Mouse (Mus musculus) left cerebral cortex, adult 8-10 months (tissue): ENCODE measurements around the gene Notch1. TPM values are rescaled to one million over a fixed set of nuclear protein-coding genes. Genes with fewer than 3 reads are reported as not detected.

ENCODE experiments used
- DNase-seq, 2 experiments: peaks; one replicate each; pipeline ENCODE4 v3.0.0; 2022; ENCODE audit warnings: low spot score in 2 of 2
- total RNA-seq, 4 experiments: library from RNA; stranded (reverse); gene quantifications; 2 replicates each; pipeline ENCODE4 v1.2.4; 2022

Gene Notch1
- 10 to 100 TPM; 23.3 to 28.8 (median 26.6) TPM for total RNA-seq

GRCm38 (mm10) chr2:26516275-26516674 lies at the start of gene Notch1:
TSS of gene Notch1 (minus strand) at chr2:26516663.
- DNase-seq: no peak

- no peak for DNase-seq
Measured at GRCm38 (mm10) chr2:26566221-26566620, 49.8 kb upstream of the Notch1 start.

- DNase-seq: no peak
Measured at GRCm38 (mm10) chr2:26561351-26562016, 45.0 kb upstream of the Notch1 start.

DNA sequence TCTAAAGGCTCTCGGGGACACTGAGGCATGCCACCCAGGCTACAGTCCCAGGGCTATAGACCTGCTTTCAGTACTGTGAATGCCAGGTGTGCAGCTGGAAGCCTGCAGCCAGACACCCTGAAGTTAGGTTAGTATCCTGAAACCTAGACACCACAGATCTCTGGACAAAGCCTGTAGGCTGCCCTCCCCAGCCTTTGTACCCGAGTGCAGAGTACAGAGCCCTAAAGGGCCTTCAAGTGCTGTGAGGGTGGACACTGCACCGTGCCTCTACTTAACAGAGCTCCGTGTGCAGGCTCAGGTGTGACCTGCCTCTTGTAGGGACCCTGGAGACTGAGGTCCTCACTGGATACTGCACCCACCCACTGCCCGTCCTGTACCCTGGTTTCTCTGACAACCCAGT lies 44.0 kb upstream of the Notch1 start:
- DNase-seq: no peak

DNA sequence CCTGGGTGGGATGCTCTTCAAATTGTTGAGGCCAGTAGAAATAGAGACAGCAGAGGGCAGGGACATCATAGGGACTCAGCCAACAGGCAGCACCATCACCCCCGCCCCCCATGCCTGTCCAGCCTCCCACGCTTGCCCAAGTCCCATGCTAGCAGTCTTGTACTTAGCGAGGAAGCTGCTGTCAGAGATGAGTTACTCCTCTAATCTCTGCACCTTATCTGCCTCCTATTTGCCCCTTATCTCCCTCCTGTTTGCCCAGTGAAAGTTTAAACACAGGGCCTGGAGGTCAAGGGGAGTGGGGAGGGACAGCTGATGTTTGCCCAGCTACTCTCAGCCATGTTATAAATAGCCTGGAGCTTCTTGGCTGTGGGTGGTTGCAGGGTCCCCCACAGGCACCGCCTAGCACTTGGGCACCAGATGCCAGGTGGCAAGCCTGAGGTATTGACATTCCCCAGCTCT lies 40.1 kb upstream of the Notch1 start:
- no peak for DNase-seq

GRCm38 (mm10) chr2:26555076-26555475 lies 38.6 kb upstream of the Notch1 start:
- peak; percentile 34 to 41 for DNase-seq

- DNase-seq: no peak
Measured at GRCm38 (mm10) chr2:26553904-26554303, 37.4 kb upstream of the Notch1 start.

DNA sequence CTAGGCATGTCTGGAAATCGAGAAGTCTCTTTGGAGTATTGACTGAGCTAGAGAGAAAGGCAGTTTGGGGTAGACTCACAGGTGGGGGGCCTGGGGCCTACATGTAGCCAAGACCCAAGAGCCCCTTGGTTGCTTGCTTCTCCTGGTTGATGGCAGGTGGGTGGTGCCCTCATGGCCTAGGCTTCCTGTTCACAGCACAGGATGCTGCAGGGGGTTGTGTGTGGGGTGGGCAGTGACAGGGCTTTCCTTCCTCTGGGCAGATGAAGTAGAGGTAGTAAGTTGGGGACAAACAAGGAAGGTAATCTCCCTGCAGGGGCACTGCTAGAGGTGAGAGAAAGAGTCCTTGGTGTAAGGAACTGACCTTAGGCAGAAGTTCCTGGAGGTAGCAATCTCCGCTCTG lies 35.6 kb upstream of the Notch1 start:
- DNase-seq: no peak

DNA sequence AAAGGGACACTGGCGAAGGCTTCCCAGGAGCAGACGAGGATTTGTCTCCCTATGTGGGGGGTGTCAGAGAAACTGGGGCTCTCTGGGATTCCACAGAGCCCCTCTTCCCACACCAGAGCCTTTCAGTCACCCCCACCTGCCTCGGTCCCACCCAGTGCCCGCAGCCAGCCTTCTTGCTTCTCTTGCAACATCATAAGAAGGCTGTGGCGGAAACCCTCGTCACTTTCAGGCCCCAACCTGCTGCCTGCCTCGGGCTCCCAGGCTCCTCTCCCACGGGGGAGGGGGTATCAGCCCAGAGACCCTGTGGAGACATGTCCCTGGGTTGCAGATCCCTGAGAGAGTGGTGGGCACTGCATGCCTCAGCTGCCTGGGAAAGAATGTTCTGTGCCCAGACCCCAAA lies 35.0 kb upstream of the Notch1 start:
- DNase-seq: no peak

DNA sequence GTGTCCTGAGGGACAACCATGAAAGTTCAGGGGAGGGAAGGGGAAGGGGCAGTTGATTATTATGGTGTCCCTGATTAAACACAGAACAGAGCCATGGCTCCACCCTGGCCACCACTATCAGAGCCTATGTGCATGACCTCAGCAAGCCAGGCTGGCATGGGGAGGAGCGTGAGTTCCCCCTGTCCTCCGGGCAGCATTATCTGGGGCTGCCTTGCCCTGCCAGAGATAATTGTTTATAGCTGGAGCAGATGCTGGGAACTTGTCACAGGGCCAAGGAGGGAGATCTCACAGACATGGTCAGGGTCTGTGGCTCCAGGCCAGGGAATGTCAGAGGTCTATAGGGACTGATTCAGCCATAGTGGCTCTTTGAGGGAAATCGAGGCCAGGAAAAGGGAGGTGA lies 34.3 kb upstream of the Notch1 start:
- no peak for DNase-seq

DNA sequence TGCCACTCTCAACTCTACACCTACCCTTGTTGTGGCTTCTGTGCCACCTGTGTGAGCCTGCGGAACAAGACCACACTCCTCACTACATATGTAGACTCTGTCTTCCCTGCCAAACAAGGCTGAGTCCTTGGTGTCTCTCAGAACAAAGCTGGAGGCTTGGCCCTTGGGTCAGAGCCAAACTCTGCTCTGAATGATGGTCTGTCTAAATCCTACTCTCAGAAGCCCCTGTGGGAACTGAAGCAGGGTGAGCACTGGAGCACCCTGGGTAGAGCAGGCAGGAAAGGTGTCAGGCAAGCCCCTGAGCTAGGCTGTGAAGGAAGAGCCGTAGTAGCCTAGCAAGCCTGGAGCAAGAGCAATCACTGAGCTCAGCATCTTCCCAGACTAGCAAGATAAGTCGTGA lies 33.7 kb upstream of the Notch1 start:
- no peak for DNase-seq

GRCm38 (mm10) chr2:26549801-26550200 lies 33.3 kb upstream of the Notch1 start:
- DNase-seq: no peak

- DNase-seq: peak in 1 of 2 experiments; percentile 10
Measured at GRCm38 (mm10) chr2:26547481-26547880, 31.0 kb upstream of the Notch1 start.

DNA sequence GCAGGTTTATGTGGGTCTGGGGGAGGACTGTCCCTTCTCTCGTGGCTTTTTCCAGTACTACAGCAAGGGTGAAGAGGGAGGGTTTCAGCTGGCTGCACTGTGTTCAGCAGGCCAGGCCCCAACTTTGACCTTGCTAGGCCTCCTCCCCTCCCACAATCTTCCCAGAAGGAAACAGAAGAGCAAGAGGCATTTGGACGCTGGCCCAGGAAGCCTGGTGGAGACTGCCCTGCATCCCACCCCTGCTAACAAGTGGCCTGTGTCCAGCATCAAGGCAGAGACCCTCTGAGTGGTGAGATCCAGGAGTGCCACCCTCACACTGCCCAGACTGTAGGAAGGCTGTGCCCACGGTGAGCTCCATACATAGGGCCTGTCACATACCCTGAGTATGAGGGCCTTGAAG lies 27.8 kb upstream of the Notch1 start:
- no peak for DNase-seq

- no peak for DNase-seq
Measured at GRCm38 (mm10) chr2:26543768-26544167, 27.3 kb upstream of the Notch1 start.

- DNase-seq: no peak
Measured at GRCm38 (mm10) chr2:26543155-26543554, 26.7 kb upstream of the Notch1 start.

GRCm38 (mm10) chr2:26541258-26541910 lies 24.9 kb upstream of the Notch1 start:
- DNase-seq: no peak

DNA sequence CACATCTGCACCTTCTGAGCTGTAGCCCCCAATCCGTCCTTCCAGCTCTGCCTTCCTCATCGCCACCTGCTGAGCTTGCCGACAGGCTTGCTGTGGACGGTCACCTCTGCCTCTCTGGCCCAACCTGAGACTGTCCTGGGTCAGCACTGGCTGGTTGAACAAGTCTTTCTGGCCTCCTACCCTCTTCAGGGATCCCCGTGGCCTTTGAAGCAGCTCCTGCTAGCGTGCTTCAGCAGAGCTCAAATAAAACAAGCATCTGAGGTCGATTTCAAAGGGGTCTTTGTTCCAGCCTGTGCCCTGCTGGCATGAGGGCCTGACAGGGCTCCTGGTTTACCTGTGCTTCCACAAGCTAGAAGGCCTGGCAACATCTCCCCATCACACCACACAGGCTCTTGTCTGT lies 24.3 kb upstream of the Notch1 start:
- no peak for DNase-seq

DNA sequence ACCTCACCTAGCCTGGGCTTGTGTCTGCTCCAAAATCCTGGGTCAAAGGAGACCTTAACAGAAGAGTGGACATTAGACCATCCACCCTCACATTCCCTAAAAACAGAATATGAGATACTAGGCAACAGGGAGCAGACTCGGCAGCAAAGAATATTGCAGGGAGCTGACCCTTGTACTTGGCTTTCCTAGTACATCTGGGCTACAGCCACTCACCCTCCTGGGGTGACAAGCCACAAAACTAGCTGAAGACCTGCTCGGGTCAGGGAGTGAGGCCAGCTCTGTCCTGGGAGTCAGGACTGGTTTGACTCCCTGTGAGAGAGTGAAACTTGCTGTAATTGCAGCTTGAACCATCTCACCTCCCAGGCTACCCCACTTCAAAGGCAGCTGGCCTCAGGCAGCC lies 23.1 kb upstream of the Notch1 start:
- no peak for DNase-seq

DNA sequence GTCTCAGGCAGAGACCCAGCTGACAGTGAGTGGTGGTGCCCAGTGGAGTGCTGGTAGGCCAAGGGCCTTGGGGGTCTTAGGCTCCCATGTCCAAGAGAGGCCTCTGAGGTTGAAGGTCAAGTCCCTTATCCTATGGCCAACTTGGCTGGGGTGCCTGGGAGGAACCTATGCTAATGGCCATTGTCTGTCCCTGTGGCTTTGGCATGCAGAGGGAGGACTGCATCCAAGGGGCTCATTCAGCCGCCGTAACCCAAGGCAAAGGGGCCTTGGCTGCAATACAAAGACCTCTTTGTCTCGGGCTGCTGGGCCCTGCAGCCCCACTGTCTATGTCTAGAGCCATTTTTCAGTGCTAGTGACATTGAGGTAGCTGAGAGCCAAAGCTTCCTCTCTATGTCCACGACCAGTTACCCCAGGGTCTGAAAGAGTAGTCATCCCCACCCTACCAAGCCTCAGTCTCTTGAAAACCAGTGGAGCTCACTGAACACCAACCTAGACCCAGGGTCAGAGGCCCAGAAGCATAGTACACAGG lies 19.1 kb upstream of the Notch1 start:
- DNase-seq: peak in 1 of 2 experiments; percentile 52

- DNase-seq: no peak
Measured at GRCm38 (mm10) chr2:26534616-26535015, 18.2 kb upstream of the Notch1 start.

- no peak for DNase-seq
Measured at GRCm38 (mm10) chr2:26534161-26534560, 17.7 kb upstream of the Notch1 start.

- DNase-seq: no peak
Measured at GRCm38 (mm10) chr2:26533249-26533648, 16.8 kb upstream of the Notch1 start.
